Mouse (Mus musculus): ENCODE data around the gene 2310033P09Rik. TPM values are rescaled to one million over a fixed set of nuclear protein-coding genes. Genes with fewer than 3 reads are reported as not detected.

Gene 2310033P09Rik
- polyA plus RNA-seq, 1 experiment from 2014 or later: 21.3 TPM

DNA sequence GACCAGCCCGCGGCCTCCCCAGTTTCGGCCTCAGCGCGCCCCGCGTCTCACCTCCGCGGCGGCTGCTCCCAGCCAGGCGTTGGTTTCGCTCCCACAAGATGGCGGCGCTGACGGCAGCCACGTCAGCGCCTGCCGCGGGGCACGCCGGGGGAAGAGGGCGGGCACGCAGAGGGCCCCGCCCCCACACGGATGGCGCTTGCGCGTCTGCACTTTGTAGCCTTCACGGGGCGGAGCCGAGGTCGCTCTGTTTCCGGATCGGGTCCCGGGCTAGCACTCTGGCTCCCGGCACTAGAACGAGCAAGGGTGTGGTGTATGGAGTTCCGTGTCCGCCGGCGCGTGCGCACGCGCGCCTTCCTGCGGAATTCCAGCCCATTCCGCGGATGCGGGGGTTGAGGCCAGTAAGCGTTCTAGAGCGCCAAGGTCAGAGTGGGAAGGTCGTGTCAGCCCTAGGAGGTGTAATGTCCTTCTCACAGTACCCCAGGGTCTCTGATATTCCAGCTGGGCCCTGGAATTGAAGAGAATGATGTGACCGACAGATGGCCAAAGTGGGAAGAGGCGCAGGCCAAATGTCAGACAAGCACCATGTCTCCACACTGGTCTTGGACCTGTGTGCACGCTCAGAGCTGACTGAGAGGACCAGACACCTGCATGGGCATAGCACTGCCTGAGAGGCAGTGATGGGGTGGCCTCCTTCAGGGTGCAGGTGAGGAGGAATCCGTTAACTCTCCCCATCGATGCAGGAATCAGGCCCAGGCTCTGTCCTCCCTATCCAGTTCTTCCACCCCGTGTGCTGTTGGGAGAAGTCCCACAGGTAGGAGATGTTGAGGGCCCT, 20.2 kb downstream of the 2310033P09Rik start, which contains the start of gene Arf1:
Gene Arf1 (minus strand): TSS at position 149 of the 832 bp plus-strand sequence.
- DNase-seq (ENCODE audit: low spot score): peak; percentile 97
- Histone ChIP-seq H3K4me2 (replicated peaks; ENCODE audit: low read depth) (peak within 1 kb of the TSS; percentile 83), H3K27me3 (ENCODE audit: control insufficient read depth, insufficient read depth, low read length) (no peaks in the 10 kb centered on the region), H3K4me1 (replicated peaks; ENCODE audit: control insufficient read depth, insufficient read depth) (peaks cover 13% of the 10 kb centered on the region), H3K36me3 (ENCODE audit: control insufficient read depth, insufficient read depth, low read length) (no peaks in the 10 kb centered on the region), H3K4me3 (ENCODE audit: low read depth, low read length) (peak within 1 kb of the TSS; percentile 100), H3K27ac (replicated peaks) (peak within 1 kb of the TSS; percentile 99), H3K9me3 (ENCODE audit: control insufficient read depth, low read length) (no peaks in the 10 kb centered on the region), H3K9ac (ENCODE audit: low read length) (peak within 1 kb of the TSS; percentile 100)
- peak; percentile 70 for TF ChIP-seq EP300 (optimal IDR thresholded peaks at IDR 0.05)
- peak; percentile 17; the same call in 1 of the 2 replicates for TF ChIP-seq CTCF (IDR thresholded peaks at IDR 0.05; ENCODE audit: low read depth)
- WGBS: 6% methylated on average over 48 of the region's 59 CpGs
- peak; percentile 96 for ATAC-seq (ENCODE audit: low FRiP score, low TSS enrichment)

GRCm38 (mm10) chr11:59230144-59230760, 22.1 kb downstream of the 2310033P09Rik start:
- Histone ChIP-seq H3K9ac (ENCODE audit: low read length) (no peak overlapping the region), H3K36me3 (ENCODE audit: control insufficient read depth, insufficient read depth, low read length) (no peaks in the 10 kb centered on the region), H3K9me3 (ENCODE audit: control insufficient read depth, low read length) (no peaks in the 10 kb centered on the region), H3K27me3 (ENCODE audit: control insufficient read depth, insufficient read depth, low read length) (no peaks in the 10 kb centered on the region), H3K27ac (replicated peaks) (no peak overlapping the region), H3K4me1 (replicated peaks; ENCODE audit: control insufficient read depth, insufficient read depth) (peaks cover 3% of the 10 kb centered on the region; the same call in 1 of the 2 replicates), H3K4me2 (replicated peaks; ENCODE audit: low read depth) (no peak overlapping the region), H3K4me3 (ENCODE audit: low read depth, low read length) (no peak overlapping the region)
- peak; percentile 82 for DNase-seq (ENCODE audit: low spot score)
- TF ChIP-seq EP300 (optimal IDR thresholded peaks at IDR 0.05) (no peak), CTCF (IDR thresholded peaks at IDR 0.05; ENCODE audit: low read depth) (peak; percentile 83)
- ATAC-seq (ENCODE audit: low FRiP score, low TSS enrichment): no peak
- 12% methylated on average over 7 of the region's 7 CpGs for WGBS

- Histone ChIP-seq H3K27me3 (ENCODE audit: control insufficient read depth, insufficient read depth, low read length) (no peaks in the 10 kb centered on the region), H3K4me2 (replicated peaks; ENCODE audit: low read depth) (no peak overlapping the region), H3K9me3 (ENCODE audit: control insufficient read depth, low read length) (no peaks in the 10 kb centered on the region), H3K9ac (ENCODE audit: low read length) (no peak overlapping the region), H3K36me3 (ENCODE audit: control insufficient read depth, insufficient read depth, low read length) (no peaks in the 10 kb centered on the region), H3K4me1 (replicated peaks; ENCODE audit: control insufficient read depth, insufficient read depth) (no peaks in the 10 kb centered on the region), H3K4me3 (ENCODE audit: low read depth, low read length) (no peak overlapping the region), H3K27ac (replicated peaks) (no peak overlapping the region)
- DNase-seq (ENCODE audit: low spot score) (no peak), ATAC-seq (ENCODE audit: low FRiP score, low TSS enrichment) (no peak)
- TF ChIP-seq CTCF (IDR thresholded peaks at IDR 0.05; ENCODE audit: low read depth) (peak; percentile 63), EP300 (optimal IDR thresholded peaks at IDR 0.05) (no peak)
- 62% methylated on average over 2 of the region's 2 CpGs for WGBS
Observed at GRCm38 (mm10) chr11:59232797-59233196, 24.7 kb downstream of the 2310033P09Rik start.

DNA sequence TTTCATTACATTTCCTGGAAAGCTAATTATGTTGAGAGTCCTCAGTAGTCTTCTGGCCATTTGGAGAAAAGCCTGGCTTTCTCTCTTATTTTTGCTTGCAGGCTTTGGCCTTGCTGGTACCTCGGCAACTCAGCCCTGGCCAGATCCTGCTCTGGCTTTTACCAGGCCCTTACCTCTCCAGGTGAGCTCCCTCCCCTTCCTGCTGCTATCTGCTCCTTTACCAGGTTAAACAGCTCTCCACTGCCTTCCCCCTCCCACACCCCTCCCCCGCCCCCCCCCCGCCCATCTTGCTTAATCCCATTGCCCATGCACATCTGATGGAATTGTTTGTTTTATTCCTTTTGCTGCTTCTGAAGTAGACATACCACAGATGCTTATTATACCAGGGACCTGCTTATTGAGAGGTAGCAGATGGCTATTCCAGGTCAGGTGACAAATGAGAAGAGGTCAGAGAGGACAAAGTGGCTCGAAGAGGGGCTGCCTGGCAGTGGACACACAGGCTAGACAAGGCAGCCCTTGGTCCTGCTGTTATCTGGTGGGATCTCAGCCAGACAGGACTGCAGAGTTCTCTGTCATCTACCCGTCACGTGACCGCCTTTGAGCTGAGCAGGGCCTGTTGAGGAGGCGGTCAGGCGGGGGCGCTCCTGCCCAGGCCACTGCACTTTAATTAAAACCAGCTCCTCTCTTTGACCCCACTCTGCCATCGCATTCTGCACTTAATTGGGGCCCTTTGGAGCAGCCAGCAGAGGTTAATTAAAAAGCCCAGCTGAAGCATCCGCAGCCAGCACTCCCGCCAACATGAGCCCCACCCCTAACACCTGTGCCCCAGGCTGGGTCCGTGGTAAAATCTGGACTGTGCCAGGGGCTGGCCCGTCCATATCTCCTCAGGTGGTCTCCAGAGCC, 30.7 kb downstream of the 2310033P09Rik start:
- peak; percentile 77 for ATAC-seq (ENCODE audit: low FRiP score, low TSS enrichment)
- no peak overlapping the region for H3K4me3 ChIP-seq (ENCODE audit: low read depth, low read length)
- no peak overlapping the region for H3K27ac ChIP-seq (replicated peaks)
- WGBS: 7% methylated on average over 14 of the region's 15 CpGs
- no peaks in the 10 kb centered on the region for H3K9me3 ChIP-seq (ENCODE audit: control insufficient read depth, low read length)
- no peaks in the 10 kb centered on the region for H3K4me1 ChIP-seq (replicated peaks; ENCODE audit: control insufficient read depth, insufficient read depth)
- TF ChIP-seq CTCF (IDR thresholded peaks at IDR 0.05; ENCODE audit: low read depth) (peak; percentile 79), EP300 (optimal IDR thresholded peaks at IDR 0.05) (no peak)
- no peak overlapping the region for H3K9ac ChIP-seq (ENCODE audit: low read length)
- no peaks in the 10 kb centered on the region for H3K36me3 ChIP-seq (ENCODE audit: control insufficient read depth, insufficient read depth, low read length)
- no peaks in the 10 kb centered on the region for H3K27me3 ChIP-seq (ENCODE audit: control insufficient read depth, insufficient read depth, low read length)
- H3K4me2 ChIP-seq (replicated peaks; ENCODE audit: low read depth): no peak overlapping the region
- DNase-seq (ENCODE audit: low spot score): peak; percentile 79

DNA sequence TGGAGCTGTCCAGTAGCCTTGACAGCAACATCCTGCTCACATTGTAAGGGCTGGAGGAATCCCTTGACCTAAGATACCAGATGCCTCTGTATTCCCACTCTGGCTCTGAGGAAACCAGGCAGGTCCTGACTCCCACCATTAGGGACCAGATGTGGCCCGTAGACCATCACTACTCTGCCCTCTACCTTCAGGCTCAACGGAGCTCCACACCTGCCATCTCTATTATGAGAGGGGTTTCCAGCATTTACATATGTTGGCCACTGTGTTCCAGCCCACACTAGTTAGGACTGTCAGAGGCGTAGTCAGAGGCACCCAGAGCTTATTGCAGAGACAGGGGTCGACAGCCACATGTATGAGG, 31.3 kb downstream of the 2310033P09Rik start:
- no peak for ATAC-seq (ENCODE audit: low FRiP score, low TSS enrichment)

More for the DNA sequence above, 31.3 kb downstream of the 2310033P09Rik start:
- no peak for DNase-seq (ENCODE audit: low spot score)
- Histone ChIP-seq H3K9ac (ENCODE audit: low read length) (no peak overlapping the region), H3K27me3 (ENCODE audit: control insufficient read depth, insufficient read depth, low read length) (no peaks in the 10 kb centered on the region), H3K36me3 (ENCODE audit: control insufficient read depth, insufficient read depth, low read length) (no peaks in the 10 kb centered on the region), H3K27ac (replicated peaks) (no peak overlapping the region), H3K4me2 (replicated peaks; ENCODE audit: low read depth) (no peak overlapping the region), H3K4me1 (replicated peaks; ENCODE audit: control insufficient read depth, insufficient read depth) (no peaks in the 10 kb centered on the region), H3K9me3 (ENCODE audit: control insufficient read depth, low read length) (no peaks in the 10 kb centered on the region), H3K4me3 (ENCODE audit: low read depth, low read length) (no peak overlapping the region)
- TF ChIP-seq CTCF (IDR thresholded peaks at IDR 0.05; ENCODE audit: low read depth): no peak
- no peak for TF ChIP-seq EP300 (optimal IDR thresholded peaks at IDR 0.05)
- WGBS: 55% methylated on average over 4 of the region's 4 CpGs
